Mouse (Mus musculus): Measurements from ENCODE around the gene Dnase1l3. TPM values are rescaled to one million over a fixed set of nuclear protein-coding genes. Genes with fewer than 3 reads are reported as not detected.

Dnase1l3 gene
- total RNA-seq, 2 experiments from 2014 or later, result not detected

GRCm38 (mm10) chr14:7991108-7991776 is 3.1 kb downstream of the Dnase1l3 start:
- intact Hi-C loops (cut with DNase I), result no loop called here
- DNase-seq (ENCODE audit: low spot score in 2 of 2), result no peak

GRCm38 (mm10) chr14:7989961-7990360 is 4.4 kb downstream of the Dnase1l3 start:
- intact Hi-C loops (cut with DNase I), result no loop called here
- DNase-seq (ENCODE audit: low spot score in 2 of 2), result no peak

GRCm38 (mm10) chr14:7989371-7989770 is 5.0 kb downstream of the Dnase1l3 start:
- intact Hi-C loops (cut with DNase I), result no loop called here
- DNase-seq (ENCODE audit: low spot score in 2 of 2), result no peak

GRCm38 (mm10) chr14:7986913-7987312 is 7.5 kb downstream of the Dnase1l3 start:
- DNase-seq (ENCODE audit: low spot score in 2 of 2), result no peak
- intact Hi-C loops (cut with DNase I), result no loop called here

- intact Hi-C loops (cut with DNase I), result no loop called here
- DNase-seq (ENCODE audit: low spot score in 2 of 2), result no peak
These were observed 13.1 kb downstream of the Dnase1l3 start for GRCm38 (mm10) chr14:7981226-7981625.

GRCm38 (mm10) chr14:7978183-7978582 is 16.2 kb downstream of the Dnase1l3 start:
- no peak for DNase-seq (ENCODE audit: low spot score in 2 of 2)
- intact Hi-C loops (cut with DNase I), result no loop called here

GRCm38 (mm10) chr14:7977471-7977870 is 16.9 kb downstream of the Dnase1l3 start:
- intact Hi-C loops (cut with DNase I), result no loop called here

GRCm38 (mm10) chr14:7975177-7975576 is 19.2 kb downstream of the Dnase1l3 start:
- DNase-seq (ENCODE audit: low spot score in 2 of 2), result no peak
- intact Hi-C loops (cut with DNase I), result no loop called here

More at GRCm38 (mm10) chr14:7977471-7977870, 16.9 kb downstream of the Dnase1l3 start:
- DNase-seq (ENCODE audit: low spot score in 2 of 2), result no peak

- DNase-seq (ENCODE audit: low spot score in 2 of 2), result no peak
- intact Hi-C loops (cut with DNase I), result no loop called here
These were observed 19.7 kb downstream of the Dnase1l3 start for GRCm38 (mm10) chr14:7974643-7975042.

- DNase-seq (ENCODE audit: low spot score in 2 of 2), result no peak
- intact Hi-C loops (cut with DNase I), result no loop called here
These were observed 22.4 kb downstream of the Dnase1l3 start for GRCm38 (mm10) chr14:7971889-7972493.

GRCm38 (mm10) chr14:7964219-7964889 is 30.0 kb downstream of the Dnase1l3 start:
- peak in 1 of 2 experiments; percentile 64 for DNase-seq (ENCODE audit: low spot score in 2 of 2)
- intact Hi-C loops (cut with DNase I), result loop anchor here (2.0 to 10.0 kb wide), 3 partner anchors 30 to 370 kb away; partner anchors contain the start of gene Dnase1l3

GRCm38 (mm10) chr14:7963160-7963559 is 31.2 kb downstream of the Dnase1l3 start:
- DNase-seq (ENCODE audit: low spot score in 2 of 2), result no peak
- intact Hi-C loops (cut with DNase I), result loop anchor here (10.0 kb wide), 1 partner anchor 372 kb away; no protein-coding TSS in a partner anchor

GRCm38 (mm10) chr14:7962626-7963025 is 31.7 kb downstream of the Dnase1l3 start:
- intact Hi-C loops (cut with DNase I), result loop anchor here (10.0 kb wide), 1 partner anchor 372 kb away; no protein-coding TSS in a partner anchor
- DNase-seq (ENCODE audit: low spot score in 2 of 2), result no peak

GRCm38 (mm10) chr14:7961714-7962113 is 32.7 kb downstream of the Dnase1l3 start:
- intact Hi-C loops (cut with DNase I), result loop anchor here (10.0 kb wide), 1 partner anchor 373 kb away; no protein-coding TSS in a partner anchor
- no peak for DNase-seq (ENCODE audit: low spot score in 2 of 2)

GRCm38 (mm10) chr14:7960616-7961015 is 33.8 kb downstream of the Dnase1l3 start:
- intact Hi-C loops (cut with DNase I), result loop anchor here (10.0 kb wide), 1 partner anchor 374 kb away; no protein-coding TSS in a partner anchor
- peak; percentile 27 to 36 for DNase-seq (ENCODE audit: low spot score in 2 of 2)

GRCm38 (mm10) chr14:7957049-7957448 is 37.3 kb downstream of the Dnase1l3 start, which contains the start of gene Gm45521:
Gene Gm45521 (plus strand): TSS chr14:7957288.
- intact Hi-C loops (cut with DNase I), result no loop called here
- DNase-seq (ENCODE audit: low spot score in 2 of 2), result no peak

- DNase-seq (ENCODE audit: low spot score in 2 of 2), result no peak
- intact Hi-C loops (cut with DNase I), result no loop called here
These were observed 37.9 kb downstream of the Dnase1l3 start for GRCm38 (mm10) chr14:7956427-7956826.

GRCm38 (mm10) chr14:7954071-7954471 is 40.3 kb downstream of the Dnase1l3 start:
- no peak for DNase-seq (ENCODE audit: low spot score in 2 of 2)
- intact Hi-C loops (cut with DNase I), result no loop called here

GRCm38 (mm10) chr14:7952610-7953254 is 41.6 kb downstream of the Dnase1l3 start:
- intact Hi-C loops (cut with DNase I), result no loop called here
- no peak for DNase-seq (ENCODE audit: low spot score in 2 of 2)

GRCm38 (mm10) chr14:7951234-7951633 is 43.1 kb downstream of the Dnase1l3 start:
- DNase-seq (ENCODE audit: low spot score in 2 of 2), result no peak
- intact Hi-C loops (cut with DNase I), result no loop called here
